Mouse (Mus musculus): ENCODE data around the gene Gm19668.
A peak's percentile ranks its signal among the peaks of the same experiment; 100 is the strongest.
"Not testable (repeated sequence)": the region's sequence is repeated elsewhere in the genome, so short reads cannot be mapped to it uniquely, and the experiment has no call there.

Gm19668 gene

GRCm38 (mm10) chr10:77772142-77772541, 26.8 kb downstream of the Gm19668 start:
- H3K36me3 ChIP-seq (ENCODE audit: insufficient read depth, low read length); H3K4me1 ChIP-seq (replicated peaks; ENCODE audit: low read depth, low read length); H3K27me3 ChIP-seq (ENCODE audit: insufficient read depth, low read length); H3K4me3 ChIP-seq (replicated peaks; ENCODE audit: low read length); H3K9me3 ChIP-seq (ENCODE audit: low read length): not testable (repeated sequence)

- not testable (repeated sequence) for H3K9me3 ChIP-seq (ENCODE audit: low read length); H3K27me3 ChIP-seq (ENCODE audit: insufficient read depth, low read length); H3K4me1 ChIP-seq (replicated peaks; ENCODE audit: low read depth, low read length); H3K4me3 ChIP-seq (replicated peaks; ENCODE audit: low read length); H3K36me3 ChIP-seq (ENCODE audit: insufficient read depth, low read length)
These were observed 27.7 kb downstream of the Gm19668 start, which contains the start of gene Gm3238 for GRCm38 (mm10) chr10:77771225-77771624. Gene Gm3238, minus strand, starts transcription at chr10:77771325.

GRCm38 (mm10) chr10:77769727-77770126, 29.2 kb downstream of the Gm19668 start:
- Histone ChIP-seq H3K9me3 (ENCODE audit: low read length) (no peaks in the 10 kb centered on the region), H3K36me3 (ENCODE audit: insufficient read depth, low read length) (no peaks in the 10 kb centered on the region), H3K4me1 (replicated peaks; ENCODE audit: low read depth, low read length) (no peaks in the 10 kb centered on the region), H3K27me3 (ENCODE audit: insufficient read depth, low read length) (no peaks in the 10 kb centered on the region), H3K4me3 (replicated peaks; ENCODE audit: low read length) (no peak overlapping the region)
- TF ChIP-seq CTCF (conservative IDR thresholded peaks at IDR 0.05; ENCODE audit: low read length) (no peak), NANOG (IDR thresholded peaks at IDR 0.05; ENCODE audit: borderline replicate concordance, low read length) (no peak), POU5F1 (IDR thresholded peaks at IDR 0.05; ENCODE audit: borderline replicate concordance, low read length) (no peak)

- H3K36me3 ChIP-seq (ENCODE audit: insufficient read depth, low read length); H3K9me3 ChIP-seq (ENCODE audit: low read length); H3K4me1 ChIP-seq (replicated peaks; ENCODE audit: low read depth, low read length); H3K4me3 ChIP-seq (replicated peaks; ENCODE audit: low read length); H3K27me3 ChIP-seq (ENCODE audit: insufficient read depth, low read length): not testable (repeated sequence)
These were observed 39.4 kb downstream of the Gm19668 start, which contains the start of gene Gm3233 for GRCm38 (mm10) chr10:77759582-77759981. Gene Gm3233, minus strand, starts transcription at chr10:77759682.

- H3K4me1 ChIP-seq (replicated peaks; ENCODE audit: low read depth, low read length) = no peaks in the 10 kb centered on the region; the same call in 1 of the 2 replicates
- no peaks in the 10 kb centered on the region for H3K36me3 ChIP-seq (ENCODE audit: insufficient read depth, low read length)
- no peak overlapping the region for H3K4me3 ChIP-seq (replicated peaks; ENCODE audit: low read length)
- H3K27me3 ChIP-seq (ENCODE audit: insufficient read depth, low read length) = no peaks in the 10 kb centered on the region
- peaks cover 7% of the 10 kb centered on the region; the same call in 1 of the 2 replicates for H3K9me3 ChIP-seq (ENCODE audit: low read length)
- TF ChIP-seq NANOG (IDR thresholded peaks at IDR 0.05; ENCODE audit: borderline replicate concordance, low read length) (no peak), CTCF (conservative IDR thresholded peaks at IDR 0.05; ENCODE audit: low read length) (peak; percentile 44), POU5F1 (IDR thresholded peaks at IDR 0.05; ENCODE audit: borderline replicate concordance, low read length) (no peak)
These were observed 45.5 kb downstream of the Gm19668 start for GRCm38 (mm10) chr10:77753448-77753847.

- H3K4me1 ChIP-seq (replicated peaks; ENCODE audit: low read depth, low read length); H3K9me3 ChIP-seq (ENCODE audit: low read length); H3K36me3 ChIP-seq (ENCODE audit: insufficient read depth, low read length); H3K4me3 ChIP-seq (replicated peaks; ENCODE audit: low read length); H3K27me3 ChIP-seq (ENCODE audit: insufficient read depth, low read length): not testable (repeated sequence)
These were observed 46.6 kb downstream of the Gm19668 start for GRCm38 (mm10) chr10:77752312-77752711.

- not testable (repeated sequence) for H3K4me3 ChIP-seq (replicated peaks; ENCODE audit: low read length); H3K27me3 ChIP-seq (ENCODE audit: insufficient read depth, low read length); H3K4me1 ChIP-seq (replicated peaks; ENCODE audit: low read depth, low read length); H3K9me3 ChIP-seq (ENCODE audit: low read length); H3K36me3 ChIP-seq (ENCODE audit: insufficient read depth, low read length)
These were observed 47.7 kb downstream of the Gm19668 start, which contains the start of gene Gm9736 for GRCm38 (mm10) chr10:77751254-77751653. Gene Gm9736, minus strand, starts transcription at chr10:77751354.

- H3K9me3 ChIP-seq (ENCODE audit: low read length); H3K4me3 ChIP-seq (replicated peaks; ENCODE audit: low read length); H3K4me1 ChIP-seq (replicated peaks; ENCODE audit: low read depth, low read length); H3K27me3 ChIP-seq (ENCODE audit: insufficient read depth, low read length); H3K36me3 ChIP-seq (ENCODE audit: insufficient read depth, low read length): not testable (repeated sequence)
These were observed 48.2 kb downstream of the Gm19668 start for GRCm38 (mm10) chr10:77750686-77751085.
